Mouse (Mus musculus): ENCODE data around the gene Arid4a. TPM values are rescaled to one million over a fixed set of nuclear protein-coding genes. Genes with fewer than 3 reads are reported as not detected.

Arid4a gene
- polyA plus RNA-seq, 1 experiment = 8.1 TPM

DNA sequence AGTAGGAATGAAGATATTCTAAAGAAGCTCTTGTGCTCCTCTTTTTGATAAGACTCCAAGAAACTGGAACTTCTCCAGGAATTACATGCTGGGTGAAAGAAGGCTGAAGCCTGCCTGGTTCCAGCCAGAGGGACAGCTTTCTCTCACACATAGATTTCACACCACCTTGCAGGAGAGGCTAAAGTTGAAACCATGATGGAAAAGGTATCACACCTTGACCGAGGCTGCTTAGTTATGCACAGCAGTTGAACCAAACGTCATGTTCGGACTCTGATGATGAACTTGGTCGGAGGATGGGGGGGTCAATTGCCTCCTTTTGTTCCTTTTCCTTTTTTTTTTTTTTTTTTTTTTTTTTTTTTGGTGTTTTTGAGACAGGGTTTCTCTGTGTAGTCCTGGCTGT lies 42.0 kb upstream of the Arid4a start:
- no peak for TF ChIP-seq POLR2A (IDR thresholded peaks at IDR 0.05; ENCODE audit: control insufficient read depth, extremely low read depth, insufficient read depth, low read length, poor library complexity)
- no peak for TF ChIP-seq CTCF (IDR thresholded peaks at IDR 0.05; ENCODE audit: borderline replicate concordance, control insufficient read depth, extremely low read depth, insufficient read depth, low read length, poor library complexity)
- Histone ChIP-seq H3K4me1 (replicated peaks; ENCODE audit: control insufficient read depth, insufficient read depth, low read length) (peaks cover 6% of the 10 kb centered on the region), H3K36me3 (ENCODE audit: control insufficient read depth, insufficient read depth, low read length) (no peaks in the 10 kb centered on the region), H3K27me3 (ENCODE audit: control insufficient read depth, insufficient read depth, low read length) (no peaks in the 10 kb centered on the region), H3K4me3 (ENCODE audit: control insufficient read depth, insufficient read depth, low read length) (peak overlapping the region; percentile 37; the same call in 1 of the 2 replicates), H3K27ac (ENCODE audit: control insufficient read depth, insufficient read depth, low read length) (no peak overlapping the region)
- DNase-seq = no peak
- 75% methylated on average over 4 of the region's 4 CpGs for WGBS

- under 1% methylated on average over 71 of the region's 71 CpGs for WGBS
- peaks cover 6% of the 10 kb centered on the region for H3K4me1 ChIP-seq (replicated peaks; ENCODE audit: control insufficient read depth, insufficient read depth, low read length)
- no peaks in the 10 kb centered on the region for H3K27me3 ChIP-seq (ENCODE audit: control insufficient read depth, insufficient read depth, low read length)
- H3K36me3 ChIP-seq (ENCODE audit: control insufficient read depth, insufficient read depth, low read length) = 0 out of 2 replicates have a peak, but pooled peaks cover 5% of the 10 kb centered on the region
- DNase-seq = peak; percentile 88
- peak within 1 kb of the TSS; percentile 68 for H3K27ac ChIP-seq (ENCODE audit: control insufficient read depth, insufficient read depth, low read length)
- H3K4me3 ChIP-seq (ENCODE audit: control insufficient read depth, insufficient read depth, low read length) = peak within 1 kb of the TSS; percentile 62
- no peak for TF ChIP-seq CTCF (IDR thresholded peaks at IDR 0.05; ENCODE audit: borderline replicate concordance, control insufficient read depth, extremely low read depth, insufficient read depth, low read length, poor library complexity)
- peak; percentile 77 for TF ChIP-seq POLR2A (IDR thresholded peaks at IDR 0.05; ENCODE audit: control insufficient read depth, extremely low read depth, insufficient read depth, low read length, poor library complexity)
Observed at GRCm38 (mm10) chr12:70974441-70975266, 41.1 kb upstream of the Arid4a start, which contains the start of gene Psma3. Psma3 (plus strand) TSS chr12:70974621.

- DNase-seq = no peak
- WGBS = 20% methylated on average over 10 of the region's 10 CpGs
- H3K36me3 ChIP-seq (ENCODE audit: control insufficient read depth, insufficient read depth, low read length) = peaks cover 11% of the 10 kb centered on the region; the same call in 1 of the 2 replicates
- TF ChIP-seq POLR2A (IDR thresholded peaks at IDR 0.05; ENCODE audit: control insufficient read depth, extremely low read depth, insufficient read depth, low read length, poor library complexity) (no peak), CTCF (IDR thresholded peaks at IDR 0.05; ENCODE audit: borderline replicate concordance, control insufficient read depth, extremely low read depth, insufficient read depth, low read length, poor library complexity) (no peak)
- peaks cover 6% of the 10 kb centered on the region for H3K4me1 ChIP-seq (replicated peaks; ENCODE audit: control insufficient read depth, insufficient read depth, low read length)
- peak overlapping the region; percentile 62; the same call in 1 of the 2 replicates for H3K4me3 ChIP-seq (ENCODE audit: control insufficient read depth, insufficient read depth, low read length)
- no peaks in the 10 kb centered on the region for H3K27me3 ChIP-seq (ENCODE audit: control insufficient read depth, insufficient read depth, low read length)
- no peak overlapping the region; the same call in 1 of the 2 replicates for H3K27ac ChIP-seq (ENCODE audit: control insufficient read depth, insufficient read depth, low read length)
Observed at GRCm38 (mm10) chr12:70975406-70975805, 40.4 kb upstream of the Arid4a start.

- H3K4me3 ChIP-seq (ENCODE audit: control insufficient read depth, insufficient read depth, low read length) = no peak overlapping the region
- no peak overlapping the region for H3K27ac ChIP-seq (ENCODE audit: control insufficient read depth, insufficient read depth, low read length)
- peaks cover 6% of the 10 kb centered on the region for H3K4me1 ChIP-seq (replicated peaks; ENCODE audit: control insufficient read depth, insufficient read depth, low read length)
- WGBS = 47% methylated on average over 3 of the region's 3 CpGs
- H3K27me3 ChIP-seq (ENCODE audit: control insufficient read depth, insufficient read depth, low read length) = no peaks in the 10 kb centered on the region
- TF ChIP-seq POLR2A (IDR thresholded peaks at IDR 0.05; ENCODE audit: control insufficient read depth, extremely low read depth, insufficient read depth, low read length, poor library complexity) (no peak), CTCF (IDR thresholded peaks at IDR 0.05; ENCODE audit: borderline replicate concordance, control insufficient read depth, extremely low read depth, insufficient read depth, low read length, poor library complexity) (no peak)
- no peak for DNase-seq
- peaks cover 11% of the 10 kb centered on the region; the same call in 1 of the 2 replicates for H3K36me3 ChIP-seq (ENCODE audit: control insufficient read depth, insufficient read depth, low read length)
Observed at GRCm38 (mm10) chr12:70975891-70976290, 39.9 kb upstream of the Arid4a start.

GRCm38 (mm10) chr12:70978345-70978744 lies 37.4 kb upstream of the Arid4a start:
- Histone ChIP-seq H3K4me3 (ENCODE audit: control insufficient read depth, insufficient read depth, low read length) (no peak overlapping the region), H3K36me3 (ENCODE audit: control insufficient read depth, insufficient read depth, low read length) (peaks cover 21% of the 10 kb centered on the region), H3K4me1 (replicated peaks; ENCODE audit: control insufficient read depth, insufficient read depth, low read length) (peaks cover 6% of the 10 kb centered on the region), H3K27ac (ENCODE audit: control insufficient read depth, insufficient read depth, low read length) (no peak overlapping the region), H3K27me3 (ENCODE audit: control insufficient read depth, insufficient read depth, low read length) (no peaks in the 10 kb centered on the region)
- 62% methylated on average over 7 of the region's 7 CpGs for WGBS
- TF ChIP-seq POLR2A (IDR thresholded peaks at IDR 0.05; ENCODE audit: control insufficient read depth, extremely low read depth, insufficient read depth, low read length, poor library complexity) = no peak
- TF ChIP-seq CTCF (IDR thresholded peaks at IDR 0.05; ENCODE audit: borderline replicate concordance, control insufficient read depth, extremely low read depth, insufficient read depth, low read length, poor library complexity) = no peak
- DNase-seq = no peak

DNA sequence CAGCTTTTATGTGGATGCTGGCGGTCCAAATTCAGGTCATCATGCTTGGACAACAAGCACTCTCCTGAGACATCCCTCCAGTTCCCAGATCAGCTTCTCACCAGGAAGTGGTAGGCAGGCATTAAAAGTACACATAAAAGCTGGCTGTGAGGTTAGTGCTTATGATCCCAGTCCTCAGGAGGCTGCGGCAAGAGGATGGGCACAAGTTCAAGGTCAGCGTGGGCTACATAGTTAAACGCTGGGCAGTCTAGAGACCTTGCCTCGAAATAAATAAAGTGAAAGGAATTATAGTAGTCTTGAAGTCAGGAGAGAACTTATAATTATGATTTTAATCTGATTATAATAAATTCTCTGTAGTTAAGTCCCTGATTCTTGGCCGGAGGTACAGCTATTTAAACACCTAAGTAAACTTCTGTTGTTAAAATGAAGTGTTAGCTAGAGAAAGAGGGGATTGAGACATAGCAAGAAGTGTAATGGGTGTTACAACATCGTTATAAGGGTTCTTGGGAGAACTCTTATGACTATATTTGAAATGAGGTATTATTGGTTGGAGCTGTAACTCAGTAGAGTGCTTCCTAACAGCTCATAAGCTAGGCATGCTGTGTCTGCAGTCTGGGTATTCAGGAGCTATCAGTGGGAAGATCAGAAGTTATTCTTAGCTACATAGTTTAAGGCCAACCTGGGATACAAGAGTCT lies 30.8 kb upstream of the Arid4a start:
- H3K4me3 ChIP-seq (ENCODE audit: control insufficient read depth, insufficient read depth, low read length) = no peak overlapping the region
- peaks cover 77% of the 10 kb centered on the region for H3K36me3 ChIP-seq (ENCODE audit: control insufficient read depth, insufficient read depth, low read length)
- H3K27me3 ChIP-seq (ENCODE audit: control insufficient read depth, insufficient read depth, low read length) = no peaks in the 10 kb centered on the region
- no peak overlapping the region for H3K27ac ChIP-seq (ENCODE audit: control insufficient read depth, insufficient read depth, low read length)
- DNase-seq = no peak
- H3K4me1 ChIP-seq (replicated peaks; ENCODE audit: control insufficient read depth, insufficient read depth, low read length) = no peaks in the 10 kb centered on the region
- 97% methylated on average over 7 of the region's 7 CpGs for WGBS
- TF ChIP-seq POLR2A (IDR thresholded peaks at IDR 0.05; ENCODE audit: control insufficient read depth, extremely low read depth, insufficient read depth, low read length, poor library complexity) (no peak), CTCF (IDR thresholded peaks at IDR 0.05; ENCODE audit: borderline replicate concordance, control insufficient read depth, extremely low read depth, insufficient read depth, low read length, poor library complexity) (no peak)

All from thymus, adult 2 months (tissue).